Comparison of ENCODE assay signal across 9 mouse cellular contexts in genomic region chr11:31839084-31839460, GRCm38 (mm10). TPM values are rescaled to one million over a fixed set of nuclear protein-coding genes. Genes with fewer than 3 reads are reported as not detected.
DNase-seq lines count a peak whose midpoint lies in the region; ATAC-seq and TF ChIP-seq lines count a peak whose summit lies in the region.
"Had no signal": no experiment of that assay in that cellular context is flagged by ENCODE, and none has a peak within 500 bp of the region (broad histone marks: within the 10 kb centered on the region; RNA-seq: fewer than 3 reads in every experiment).

No protein-coding gene starts in this region.

- DNase-seq in cerebellum, adult 18-20 months: peak; percentile 26 to 39
- DNase-seq in cerebellum, adult 11 months: no peak
- no peak for DNase-seq in midbrain, embryonic 10.5 days (ENCODE audit: low spot score)
- no peak for DNase-seq in midbrain, embryonic 11.5 days (ENCODE audit: low spot score, missing footprints)

- no peaks in the 10 kb centered on the region for H3K36me3 ChIP-seq in midbrain, embryonic 10.5 days
- no peaks in the 10 kb centered on the region for H3K36me3 ChIP-seq in midbrain, embryonic 11.5 days (ENCODE audit: control insufficient read depth, insufficient read depth, low read length)
- H3K36me3 ChIP-seq in hindbrain, embryonic 16.5 days (ENCODE audit: control insufficient read depth, insufficient read depth, low read length): no peaks in the 10 kb centered on the region
- H3K36me3 ChIP-seq in small intestine, adult 2 months (ENCODE audit: control insufficient read depth, insufficient read depth, low read length): no peaks in the 10 kb centered on the region
- H3K36me3 ChIP-seq: limb, embryonic 12.5 days had no signal

- no peaks in the 10 kb centered on the region for H3K9me3 ChIP-seq in midbrain, embryonic 10.5 days (replicated peaks)
- H3K9me3 ChIP-seq in midbrain, embryonic 11.5 days (ENCODE audit: control insufficient read depth, low read length): no peaks in the 10 kb centered on the region
- no peaks in the 10 kb centered on the region for H3K9me3 ChIP-seq in hindbrain, embryonic 16.5 days (ENCODE audit: control insufficient read depth, low read length)
- H3K9me3 ChIP-seq: limb, embryonic 12.5 days had no signal

- no peak for TF ChIP-seq POLR2A in small intestine, adult 2 months (IDR thresholded peaks at IDR 0.05; ENCODE audit: low read depth, low read length)

- WGBS in midbrain, embryonic 10.5 days: 76% methylated on average over 6 of the region's 6 CpGs
- 67% methylated on average over 6 of the region's 6 CpGs for WGBS in midbrain, embryonic 11.5 days
- WGBS in hindbrain, embryonic 16.5 days: 15% methylated on average over 6 of the region's 6 CpGs
- WGBS in small intestine, adult 2 months: 44% methylated on average over 6 of the region's 6 CpGs

- peaks cover 14% of the 10 kb centered on the region for H3K4me1 ChIP-seq in midbrain, embryonic 10.5 days
- H3K4me1 ChIP-seq in midbrain, embryonic 11.5 days (ENCODE audit: control insufficient read depth, insufficient read depth, low read length): no peaks in the 10 kb centered on the region
- peaks cover 19% of the 10 kb centered on the region for H3K4me1 ChIP-seq in hindbrain, embryonic 16.5 days (ENCODE audit: control insufficient read depth, insufficient read depth, low read depth, low read length)
- H3K4me1 ChIP-seq in small intestine, adult 2 months (ENCODE audit: control insufficient read depth, insufficient read depth, insufficient read length, low read length): peaks cover 39% of the 10 kb centered on the region; the same call in 1 of the 2 replicates
- H3K4me1 ChIP-seq: limb, embryonic 12.5 days had no signal

- H3K9ac ChIP-seq in midbrain, embryonic 11.5 days (ENCODE audit: low read length): no peak overlapping the region
- 0 out of 2 replicates have a peak overlapping the region, but pooled peaks have one; percentile 4 for H3K9ac ChIP-seq in hindbrain, embryonic 16.5 days (ENCODE audit: low read depth, low read length)
- H3K9ac ChIP-seq: limb, embryonic 12.5 days had no signal

- no peak overlapping the region for H3K4me3 ChIP-seq in midbrain, embryonic 10.5 days
- no peak overlapping the region for H3K4me3 ChIP-seq in midbrain, embryonic 11.5 days (ENCODE audit: low read depth, low read length)
- H3K4me3 ChIP-seq in hindbrain, embryonic 16.5 days (ENCODE audit: low read length): no peak overlapping the region
- H3K4me3 ChIP-seq in small intestine, adult 2 months (ENCODE audit: low read depth, low read length): no peak overlapping the region
- H3K4me3 ChIP-seq: limb, embryonic 12.5 days had no signal

- no peak for ATAC-seq in midbrain, embryonic 11.5 days (ENCODE audit: low FRiP score)
- peak; percentile 2; the same call in 1 of the 2 replicates for ATAC-seq in hindbrain, embryonic 16.5 days
- no peak for ATAC-seq in cerebellum, adult (ENCODE audit: insufficient number of reproducible peaks, low FRiP score, low TSS enrichment)
- ATAC-seq in granulocyte monocyte progenitor cell, adult 5-6 weeks (replicated peaks; ENCODE audit: poor library complexity, severe bottlenecking): no peak

- no peak for TF ChIP-seq CTCF in small intestine, adult 2 months (IDR thresholded peaks at IDR 0.05; ENCODE audit: extremely low read depth, insufficient read length, insufficient replicate concordance, low read depth, low read length)

- H3K4me2 ChIP-seq in midbrain, embryonic 11.5 days: no peak overlapping the region
- no peak overlapping the region for H3K4me2 ChIP-seq in hindbrain, embryonic 16.5 days (ENCODE audit: low read length)
- H3K4me2 ChIP-seq: limb, embryonic 12.5 days had no signal

- H3K27me3 ChIP-seq in midbrain, embryonic 10.5 days (ENCODE audit: low read depth, poor library complexity, severe bottlenecking): no peaks in the 10 kb centered on the region
- H3K27me3 ChIP-seq in midbrain, embryonic 11.5 days (ENCODE audit: control insufficient read depth, insufficient read depth, low read length): no peaks in the 10 kb centered on the region
- H3K27me3 ChIP-seq in hindbrain, embryonic 16.5 days (replicated peaks; ENCODE audit: control insufficient read depth, insufficient read depth, low read length): no peaks in the 10 kb centered on the region
- no peaks in the 10 kb centered on the region for H3K27me3 ChIP-seq in small intestine, adult 2 months (ENCODE audit: control insufficient read depth, insufficient read depth, low read length)
- H3K27me3 ChIP-seq: limb, embryonic 12.5 days had no signal

- H3K27ac ChIP-seq in midbrain, embryonic 10.5 days (replicated peaks): peak overlapping the region; percentile 50; the same call in 1 of the 2 replicates
- no peak overlapping the region for H3K27ac ChIP-seq in midbrain, embryonic 11.5 days (ENCODE audit: low read depth, low read length)
- peak overlapping the region; percentile 61 for H3K27ac ChIP-seq in hindbrain, embryonic 16.5 days (ENCODE audit: low read depth, low read length)
- peak overlapping the region; percentile 87 for H3K27ac ChIP-seq in small intestine, adult 2 months (ENCODE audit: insufficient read depth, low read depth, low read length)
- H3K27ac ChIP-seq: limb, embryonic 12.5 days had no signal

RNA-seq across cellular contexts. Expression of gene Cpeb4, which starts 32.9 kb away (rescaled TPM):
- 3.5 and 5.6 TPM in 2 replicates for polyA plus RNA-seq in midbrain, embryonic 10.5 days (2016; fragmentation: Nextera tagmentation; extraction: Ambion mirVana)
- 11.7 and 17.2 TPM in 2 replicates for polyA plus RNA-seq in midbrain, embryonic 11.5 days (2014; fragmentation: Nextera tagmentation; extraction: Ambion mirVana)
- 14.5 and 17.9 TPM in 2 replicates for polyA plus RNA-seq in hindbrain, embryonic 16.5 days (2015; fragmentation: Nextera tagmentation; extraction: Ambion mirVana)
- polyA plus RNA-seq in small intestine, adult 2 months (2012; rRNA removed): 2.7 and 4.9 TPM in 2 replicates
- 4.3 and 9.2 TPM in 2 replicates for total RNA-seq in granulocyte monocyte progenitor cell, adult 5-6 weeks (2014; fragmentation: Nextera tagmentation)
- 6.7 and 7.6 TPM in 2 replicates for total RNA-seq in granulocyte monocyte progenitor cell, adult 5-6 weeks (2017)

Comparison
In these comparisons a context has a peak if more than half of its experiments do, and no peak if none do; other contexts are left out.
1. DNase-seq: peak in cerebellum, adult 18-20 months (2 of 2); none in cerebellum, adult 11 months (single experiment), midbrain, embryonic 10.5 days (single experiment) and midbrain, embryonic 11.5 days (single experiment).